Mouse (Mus musculus) embryonic fibroblast, embryonic 13.5 days (primary cell): ENCODE measurements around the gene Fkbp3.

ENCODE experiments used
- CTCF ChIP-seq: IDR thresholded peaks from 2 replicates; pipeline ENCODE4 v1.5.1; 2011; ENCODE audit warnings: mild to moderate bottlenecking, control low read depth, low read length, moderate library complexity, borderline replicate concordance; ENCODE audit not compliant: insufficient read depth
- POLR2A ChIP-seq: IDR thresholded peaks from 2 replicates; pipeline ENCODE4 v1.6.1; 2011; ENCODE audit warnings: low read depth, mild to moderate bottlenecking, control low read depth, low read length, moderate library complexity

- no peak for TF ChIP-seq CTCF
- no peak for TF ChIP-seq POLR2A
Observed at GRCm38 (mm10) chr12:65112811-65113210, 39.0 kb upstream of the Fkbp3 start.
